Mouse (Mus musculus): ENCODE results near the gene Rnf207.
A peak's percentile ranks its signal among the peaks of the same experiment; 100 is the strongest.

Rnf207 gene

GRCm38 (mm10) chr4:152294188-152294929 is 24.4 kb downstream of the Rnf207 start:
- DNase-seq (ENCODE audit: extremely low spot score) = no peak

- no peak for DNase-seq (ENCODE audit: extremely low spot score)
Observed at GRCm38 (mm10) chr4:152292102-152292765, 26.6 kb downstream of the Rnf207 start.

DNA sequence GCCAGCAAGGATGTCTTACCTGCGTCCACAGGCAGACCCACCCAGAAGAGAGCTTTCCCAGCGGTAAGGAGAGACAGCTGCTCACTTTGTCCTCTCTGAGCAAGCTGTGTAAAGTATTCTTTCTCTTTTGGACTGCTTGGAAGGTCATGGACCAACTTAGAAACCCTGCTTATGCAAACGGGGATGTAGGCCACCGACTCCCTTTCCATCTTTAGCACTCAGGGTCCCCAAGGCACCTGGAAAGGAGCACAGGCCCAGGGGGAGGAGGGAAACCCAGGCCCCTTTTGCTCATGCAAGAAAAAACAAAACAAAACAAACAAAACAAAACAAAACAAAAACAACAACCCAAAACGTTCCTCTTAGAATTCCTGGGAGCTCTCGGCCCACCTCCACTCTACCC is 27.2 kb downstream of the Rnf207 start, which contains the start of gene Hes3:
Hes3 (minus strand) TSS at position 101 of the 400 bp plus-strand sequence.
- no peak for DNase-seq (ENCODE audit: extremely low spot score)

DNA sequence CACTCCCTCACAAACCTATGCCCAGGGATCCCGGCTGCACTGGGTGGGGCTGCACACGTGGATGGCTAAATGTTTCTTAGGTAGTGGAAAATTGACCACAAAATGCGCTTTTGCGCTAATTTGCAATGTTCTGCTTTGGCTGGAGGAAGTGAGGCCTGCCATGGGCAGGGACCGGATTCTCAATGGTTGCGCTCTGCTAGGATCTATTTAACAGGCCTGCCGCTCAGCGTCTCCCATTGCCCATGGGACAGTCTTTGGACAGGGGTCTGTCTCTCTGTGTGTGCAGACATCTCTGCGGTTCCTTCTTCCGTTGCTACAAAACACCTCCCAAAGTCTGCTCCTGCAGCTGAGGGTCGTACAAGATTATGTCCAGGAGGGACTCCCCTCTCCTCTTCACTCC is 27.8 kb downstream of the Rnf207 start:
- DNase-seq (ENCODE audit: extremely low spot score) = no peak

DNA sequence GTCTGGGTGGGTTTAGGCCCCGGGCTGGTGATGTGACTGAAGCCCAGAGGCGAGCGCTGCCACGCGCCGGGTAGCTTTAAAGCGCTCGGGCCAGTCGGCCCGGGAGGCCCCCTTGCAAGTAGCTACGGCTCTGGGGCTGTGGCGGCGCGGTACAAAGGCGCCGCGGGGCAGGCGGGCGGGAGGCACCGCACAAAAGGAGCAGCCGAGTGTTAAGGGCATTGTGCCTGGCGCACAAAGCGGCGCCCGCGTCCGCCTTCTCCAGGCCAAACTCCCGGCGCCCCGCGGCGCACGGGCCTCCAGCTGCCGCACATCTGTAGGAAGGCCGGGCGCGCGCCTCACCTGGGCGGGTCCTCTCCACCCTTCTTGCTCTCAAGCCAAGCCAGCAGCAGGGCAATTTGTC is 28.4 kb downstream of the Rnf207 start:
- peak; percentile 73 for DNase-seq (ENCODE audit: extremely low spot score)

- no peak for DNase-seq (ENCODE audit: extremely low spot score)
Observed at GRCm38 (mm10) chr4:152288398-152288945, 30.3 kb downstream of the Rnf207 start.

GRCm38 (mm10) chr4:152287317-152288120 is 31.3 kb downstream of the Rnf207 start:
- DNase-seq (ENCODE audit: extremely low spot score) = no peak

DNA sequence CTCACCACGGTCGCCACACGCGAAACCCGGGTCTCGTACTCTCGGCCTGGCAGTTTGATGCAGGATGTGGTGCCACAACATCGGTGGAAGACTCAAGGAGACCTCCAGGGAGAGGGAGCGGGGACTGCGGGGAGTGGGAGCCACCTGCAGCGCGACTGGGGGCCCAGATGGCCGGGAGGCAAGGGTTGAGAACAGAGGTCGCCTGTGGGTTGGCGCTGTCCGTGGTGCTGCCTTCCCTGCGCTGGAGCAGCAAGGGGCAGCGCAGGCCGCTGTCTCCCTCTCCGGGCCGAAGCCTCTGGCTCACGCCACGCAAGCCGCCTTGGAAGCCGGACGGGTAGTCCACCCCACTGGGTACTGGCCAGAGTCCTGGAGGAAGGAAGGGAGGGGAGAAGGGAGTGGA is 31.9 kb downstream of the Rnf207 start:
- peak; percentile 67 for DNase-seq (ENCODE audit: extremely low spot score)

DNA sequence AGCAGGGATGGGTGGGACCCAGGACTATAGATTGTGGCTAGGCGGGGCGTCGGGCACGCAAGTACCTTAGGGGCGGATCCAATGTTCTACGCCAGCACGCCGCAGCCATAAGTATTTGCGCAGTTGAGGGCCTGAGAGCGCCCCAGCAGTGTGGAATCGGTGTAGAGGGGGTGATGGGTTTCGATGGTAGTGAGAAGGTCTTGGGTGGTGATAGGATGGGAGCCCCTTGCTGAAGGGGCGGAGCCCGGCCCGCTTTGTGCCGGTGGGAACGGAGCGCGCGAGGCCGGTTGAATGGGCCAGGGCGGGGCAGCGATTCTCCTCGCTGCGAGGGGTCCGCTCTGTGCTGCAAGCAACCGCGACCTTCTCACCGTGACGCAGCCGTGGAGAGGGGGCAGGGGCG is 32.6 kb downstream of the Rnf207 start:
- DNase-seq (ENCODE audit: extremely low spot score) = no peak

GRCm38 (mm10) chr4:152285505-152285904 is 33.3 kb downstream of the Rnf207 start:
- DNase-seq (ENCODE audit: extremely low spot score) = no peak

- peak; percentile 88 for DNase-seq (ENCODE audit: extremely low spot score)
Observed at GRCm38 (mm10) chr4:152283186-152283950, 35.4 kb downstream of the Rnf207 start.

DNA sequence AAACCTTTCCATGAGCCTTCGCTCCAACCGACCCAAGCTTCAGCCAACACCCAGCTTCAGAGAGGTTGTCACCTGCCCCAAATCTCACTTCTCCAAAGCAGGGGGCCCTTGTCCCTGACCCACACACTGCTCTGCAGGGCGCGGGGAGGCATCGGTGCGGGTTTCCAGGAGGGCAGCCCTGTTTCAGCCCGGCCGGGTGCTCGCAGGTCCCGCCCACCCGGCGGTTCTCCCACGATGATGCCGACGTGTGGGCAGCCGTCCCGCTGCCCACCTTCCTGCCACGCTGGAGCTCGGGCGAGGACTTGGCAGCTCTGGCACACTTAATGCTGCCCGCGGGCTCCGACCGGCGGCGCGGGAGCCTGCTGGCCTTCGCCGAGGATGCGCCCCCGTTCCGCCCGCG is 36.1 kb downstream of the Rnf207 start:
- no peak for DNase-seq (ENCODE audit: extremely low spot score)

DNA sequence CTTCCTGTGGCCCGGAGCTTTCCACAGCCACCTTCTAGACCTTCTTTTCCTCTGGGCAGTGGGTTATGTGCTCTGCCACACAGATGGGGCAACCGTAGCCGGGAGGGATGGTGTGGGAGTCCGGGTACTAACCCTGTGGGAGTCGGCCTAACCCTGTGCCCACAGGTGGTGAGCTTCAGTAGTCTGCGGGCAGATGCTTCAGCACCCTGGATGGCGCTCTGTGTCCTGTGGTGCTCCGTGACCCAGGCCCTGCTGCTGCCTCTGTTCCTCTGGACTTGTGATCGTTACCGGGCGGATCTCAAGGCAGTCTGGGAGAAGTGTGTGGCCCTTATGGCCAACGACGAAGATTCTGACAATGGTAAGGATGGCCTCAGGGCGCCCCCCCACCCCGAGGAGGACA is 37.2 kb downstream of the Rnf207 start:
- no peak for DNase-seq (ENCODE audit: extremely low spot score)

DNA sequence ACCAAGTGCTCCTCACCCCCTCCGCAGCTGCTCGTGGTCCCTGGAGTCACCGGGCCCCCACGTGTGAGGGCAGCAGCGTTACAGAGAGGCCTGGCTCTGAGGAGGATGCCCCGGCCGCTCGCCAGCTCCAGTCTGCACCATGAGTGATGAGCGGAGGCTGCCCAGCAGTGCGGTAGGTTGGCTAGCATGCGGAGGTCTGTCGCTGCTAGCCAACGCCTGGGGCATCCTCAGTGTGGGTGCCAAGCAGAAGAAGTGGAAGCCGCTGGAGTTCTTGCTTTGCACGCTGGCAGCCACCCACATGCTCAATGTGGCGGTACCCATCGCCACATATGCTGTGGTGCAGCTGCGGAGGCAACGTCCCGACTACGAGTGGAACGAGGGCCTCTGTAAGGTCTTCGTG is 39.8 kb downstream of the Rnf207 start:
- no peak for DNase-seq (ENCODE audit: extremely low spot score)

DNA sequence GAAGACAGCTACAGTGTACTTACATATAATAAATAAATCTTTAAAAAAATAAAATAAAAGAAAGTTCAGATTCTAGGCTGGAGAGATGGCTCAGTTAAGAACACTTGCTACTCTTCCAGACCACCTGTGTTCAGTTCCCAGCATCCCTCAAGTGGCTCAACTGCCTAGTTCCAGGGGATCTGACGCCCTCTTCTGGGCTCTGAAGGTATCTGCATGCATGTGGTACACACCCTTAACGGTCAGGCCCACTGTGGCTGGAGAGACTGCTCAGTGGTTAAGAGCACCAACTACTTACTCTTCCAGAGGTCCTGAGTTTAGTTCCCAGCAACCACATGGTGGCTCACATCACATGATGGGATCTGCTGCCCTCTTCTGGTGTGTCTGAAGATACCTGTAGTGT is 40.9 kb downstream of the Rnf207 start:
- no peak for DNase-seq (ENCODE audit: extremely low spot score)

DNA sequence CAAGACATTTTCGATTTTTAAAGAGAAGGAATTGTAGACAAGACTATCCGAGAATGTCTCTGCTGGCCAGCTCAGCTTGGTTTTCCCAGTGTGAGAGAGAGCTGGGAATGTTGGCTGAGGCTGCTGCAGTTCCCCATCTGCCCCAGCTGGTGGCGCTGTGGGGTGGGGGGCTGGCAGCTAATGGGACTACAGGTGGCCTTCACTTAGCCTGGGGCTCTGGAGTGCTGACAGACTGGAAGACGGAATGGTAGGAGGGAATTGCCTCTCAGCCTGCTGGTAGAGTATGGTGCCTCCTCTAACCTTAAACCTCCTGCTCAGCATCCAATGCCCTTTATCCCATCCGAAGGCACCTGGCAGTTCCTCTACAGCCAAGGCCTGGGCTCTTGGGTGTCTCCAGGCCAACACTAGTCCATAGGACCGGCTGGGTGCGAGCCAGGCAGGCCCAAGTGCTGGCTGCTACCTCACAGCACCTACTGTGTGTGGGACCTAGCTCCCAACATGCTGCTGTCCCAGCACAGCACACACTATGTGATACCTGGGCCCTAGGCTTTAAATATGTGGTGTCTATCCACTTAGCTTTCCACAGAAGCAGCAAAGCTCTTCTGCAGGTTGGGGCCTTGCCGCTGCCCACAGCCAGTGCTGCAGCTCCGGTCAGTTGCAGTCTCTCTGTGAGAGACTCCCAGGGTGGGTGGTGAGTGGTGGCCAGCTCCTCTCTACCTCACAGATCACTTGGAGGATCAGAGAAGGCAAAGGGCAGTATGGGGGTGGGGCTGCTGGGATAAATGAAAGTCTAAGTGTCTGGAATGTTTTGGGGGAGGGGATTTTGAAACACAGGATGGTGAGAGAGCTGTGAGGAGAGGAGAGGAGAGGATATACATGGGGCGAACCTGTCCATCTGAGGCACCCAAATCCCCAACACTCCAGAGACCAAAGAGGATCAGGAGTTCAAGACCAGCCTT is 42.1 kb downstream of the Rnf207 start:
- peak; percentile 59 for DNase-seq (ENCODE audit: extremely low spot score)

DNA sequence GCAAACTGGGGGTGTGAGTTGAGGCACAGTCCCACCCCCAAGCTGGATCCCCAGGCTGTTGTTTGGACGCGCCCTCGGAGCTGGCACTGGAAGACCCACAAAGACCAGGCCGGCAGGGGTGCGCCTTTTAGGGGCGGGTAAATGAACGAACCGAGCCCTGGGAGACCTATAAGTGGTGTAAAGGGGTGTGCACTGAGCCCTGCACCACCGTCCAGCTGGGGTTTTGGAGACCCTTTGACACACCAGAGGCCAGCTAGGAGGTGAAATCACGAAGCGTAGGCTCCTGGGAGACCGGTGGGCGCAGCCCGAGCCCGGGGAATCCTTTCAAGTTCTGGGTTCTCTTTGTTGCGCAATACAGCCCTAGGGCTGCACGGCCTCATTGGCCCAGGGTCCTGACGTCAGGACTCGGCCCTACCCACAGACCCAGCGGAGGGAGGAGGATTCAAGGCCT is 44.1 kb downstream of the Rnf207 start:
- DNase-seq (ENCODE audit: extremely low spot score) = no peak

DNA sequence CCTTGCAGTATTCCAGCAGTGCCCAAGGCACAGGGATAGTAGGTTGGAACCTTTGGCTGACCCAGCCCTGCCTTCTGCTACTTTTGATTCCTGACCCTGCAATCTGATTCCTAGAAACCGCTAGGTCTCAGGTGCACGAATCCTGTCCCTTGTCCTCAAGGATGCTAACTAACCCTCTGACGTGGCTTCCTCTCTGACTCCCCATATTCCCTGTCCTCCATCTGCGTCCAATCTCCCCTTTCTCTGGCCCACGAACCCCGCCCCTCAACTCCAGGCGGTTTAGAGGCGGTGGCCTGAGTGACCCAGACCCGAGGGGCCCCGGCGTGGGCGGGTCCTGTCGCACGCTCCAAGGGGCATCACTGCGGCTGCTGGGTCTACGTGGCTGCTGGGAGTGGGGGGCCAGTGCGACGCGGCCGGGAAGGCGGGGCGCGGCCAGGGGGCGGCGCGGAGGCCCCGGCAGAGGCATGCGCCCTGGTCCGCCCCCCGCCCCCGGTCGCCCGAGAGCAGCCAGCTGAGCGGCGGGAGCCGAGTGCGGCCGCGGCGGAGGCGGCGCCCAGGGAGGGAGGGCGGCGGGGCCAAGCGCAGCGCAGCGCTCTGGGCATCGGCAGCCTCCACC is 45.1 kb downstream of the Rnf207 start, which contains the start of gene Gpr153:
Gpr153 (plus strand) TSS at position 612 of the 616 bp plus-strand sequence.
- DNase-seq (ENCODE audit: extremely low spot score) = peak; percentile 72

GRCm38 (mm10) chr4:152273191-152273590 is 45.6 kb downstream of the Rnf207 start:
- no peak for DNase-seq (ENCODE audit: extremely low spot score)
